Mouse (Mus musculus): ENCODE measurements around the gene Ythdf1.

DNA sequence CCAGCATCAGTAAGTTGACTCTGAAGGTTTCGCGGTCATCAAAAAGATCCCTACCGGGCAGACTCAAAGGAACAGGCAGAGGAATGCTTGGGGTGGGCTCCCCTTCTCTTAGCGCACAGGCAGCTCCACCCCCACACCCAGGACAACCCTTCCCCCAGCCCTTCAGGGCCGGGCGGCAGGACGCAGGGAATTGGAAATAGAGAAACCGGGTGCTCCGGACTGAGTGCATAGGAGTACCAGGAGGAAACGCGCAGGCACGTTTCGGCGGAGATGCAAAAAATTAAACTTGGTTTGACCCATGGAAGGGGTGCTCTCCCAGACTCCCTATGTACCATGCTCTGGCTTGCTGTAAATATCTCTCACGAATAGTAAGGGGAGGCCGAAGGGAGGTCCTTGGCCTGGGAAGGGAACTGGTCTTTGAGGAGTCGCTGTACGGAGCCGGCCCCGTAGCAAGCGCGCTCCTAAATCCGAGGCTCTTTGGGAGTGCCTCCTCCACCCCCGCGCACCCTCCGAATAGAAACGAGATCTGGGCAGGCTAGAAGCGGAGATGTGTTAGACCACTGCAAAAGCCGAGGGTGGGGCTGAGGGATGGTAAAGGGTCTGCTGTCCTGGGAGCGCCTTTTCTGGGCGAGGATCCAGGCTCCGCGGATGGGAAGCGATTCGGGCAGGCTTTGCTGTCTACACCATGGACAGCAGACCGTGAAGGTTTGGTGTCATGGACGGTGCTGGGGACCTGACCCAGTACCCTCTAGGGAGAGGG is 29.5 kb downstream of the Ythdf1 start:
- TF ChIP-seq EP300 (IDR thresholded peaks at IDR 0.05; ENCODE audit: low read depth in 1 of 2, low read length in 2 of 2) (no peak), CTCF (IDR thresholded peaks at IDR 0.05 in 2 of 3, conservative IDR thresholded peaks at IDR 0.05 in 1 of 3; ENCODE audit: control insufficient read depth in 1 of 3, insufficient read depth in 1 of 3, low read depth in 2 of 3, low read length in 3 of 3, poor library complexity in 1 of 3, severe bottlenecking in 1 of 3) (no peak), CHD2 (IDR thresholded peaks at IDR 0.05; ENCODE audit: low read length) (no peak), ZC3H11A (IDR thresholded peaks at IDR 0.05; ENCODE audit: low read depth, low read length) (no peak), E2F4 (IDR thresholded peaks at IDR 0.05; ENCODE audit: borderline replicate concordance, low read depth, low read length) (no peak), CHD1 (IDR thresholded peaks at IDR 0.05; ENCODE audit: low read depth, low read length) (no peak), RCOR1 (IDR thresholded peaks at IDR 0.05; ENCODE audit: low read depth, low read length) (no peak), ZKSCAN1 (IDR thresholded peaks at IDR 0.05; ENCODE audit: low read depth, low read length) (no peak), USF1 (IDR thresholded peaks at IDR 0.05; ENCODE audit: low read depth, low read length) (no peak), MAX (IDR thresholded peaks at IDR 0.05; ENCODE audit: low read length) (no peak), POLR2A (IDR thresholded peaks at IDR 0.05; ENCODE audit: control insufficient read depth in 1 of 2, insufficient read depth in 1 of 2, low read depth in 1 of 2, low read length in 2 of 2, poor library complexity in 1 of 2) (no peak), SMC3 (IDR thresholded peaks at IDR 0.05; ENCODE audit: low read depth, low read length) (no peak)
